Mouse (Mus musculus) E14TG2a.4 (cell line): Measurements from ENCODE around the gene Adh1.

Experiments used
- H3K27me3 ChIP-seq: 2 replicates; pipeline ENCODE4 v1.6.1; 2014; ENCODE audit warnings: low read length, control low read depth; ENCODE audit not compliant: insufficient read depth
- H3K36me3 ChIP-seq: 2 replicates; pipeline ENCODE4 v1.6.1; 2014; ENCODE audit warnings: low read length, control low read depth; ENCODE audit not compliant: insufficient read depth
- H3K4me1 ChIP-seq: replicated peaks from 2 replicates; pipeline ENCODE4 v1.6.1; 2014; ENCODE audit warnings: low read depth, low read length, control low read depth
- H3K4me3 ChIP-seq: replicated peaks from 2 replicates; pipeline ENCODE4 v1.5.1; 2014; ENCODE audit warnings: mild to moderate bottlenecking, low read length
- H3K9me3 ChIP-seq: 2 replicates; pipeline ENCODE4 v1.6.1; 2014; ENCODE audit warnings: low read length, control low read depth
- CTCF ChIP-seq: conservative IDR thresholded peaks from 2 replicates; pipeline ENCODE4 v1.5.1; 2014; ENCODE audit warnings: low read length
- NANOG ChIP-seq: IDR thresholded peaks from 2 replicates; pipeline ENCODE4 v1.6.1; 2014; ENCODE audit warnings: borderline replicate concordance, low read length, mixed read lengths
- POU5F1 ChIP-seq: IDR thresholded peaks from 2 replicates; pipeline ENCODE4 v1.6.1; 2014; ENCODE audit warnings: low read length, borderline replicate concordance

Gene Adh1

DNA sequence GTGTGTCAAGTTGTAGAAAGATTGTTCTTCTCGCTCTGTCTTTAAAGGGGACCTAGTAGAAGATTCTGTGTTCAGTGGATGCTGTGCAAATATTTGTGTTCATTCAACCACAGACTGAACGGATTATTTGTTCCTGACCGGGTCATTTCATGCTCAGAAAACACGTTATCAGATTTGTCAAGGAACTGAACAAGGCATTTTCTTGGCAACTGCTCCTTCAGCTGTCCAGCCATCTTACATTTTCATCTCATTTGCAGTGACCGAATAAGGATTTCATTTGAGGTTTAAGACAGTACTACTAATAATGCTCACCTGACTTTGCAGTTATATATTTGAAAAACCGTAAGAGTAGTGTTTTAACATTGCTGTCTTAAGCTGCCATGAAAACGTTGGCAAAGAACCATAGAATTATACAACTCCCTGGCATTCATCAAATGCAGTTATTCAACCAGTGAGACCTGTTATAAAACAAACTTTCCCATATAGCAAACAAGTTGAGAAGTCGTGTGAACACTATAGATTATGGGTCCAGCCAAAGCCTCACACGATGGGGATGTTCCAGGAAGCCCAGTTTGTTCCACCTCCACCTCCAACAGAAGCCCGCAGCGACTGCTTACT is 24.1 kb upstream of the Adh1 start:
- no peaks in the 10 kb centered on the region for H3K36me3 ChIP-seq
- no peak overlapping the region for H3K4me3 ChIP-seq
- H3K27me3 ChIP-seq, result no peaks in the 10 kb centered on the region
- no peak for TF ChIP-seq NANOG
- no peak for TF ChIP-seq CTCF
- TF ChIP-seq POU5F1, result no peak
- H3K9me3 ChIP-seq, result no peaks in the 10 kb centered on the region
- H3K4me1 ChIP-seq, result no peaks in the 10 kb centered on the region

DNA sequence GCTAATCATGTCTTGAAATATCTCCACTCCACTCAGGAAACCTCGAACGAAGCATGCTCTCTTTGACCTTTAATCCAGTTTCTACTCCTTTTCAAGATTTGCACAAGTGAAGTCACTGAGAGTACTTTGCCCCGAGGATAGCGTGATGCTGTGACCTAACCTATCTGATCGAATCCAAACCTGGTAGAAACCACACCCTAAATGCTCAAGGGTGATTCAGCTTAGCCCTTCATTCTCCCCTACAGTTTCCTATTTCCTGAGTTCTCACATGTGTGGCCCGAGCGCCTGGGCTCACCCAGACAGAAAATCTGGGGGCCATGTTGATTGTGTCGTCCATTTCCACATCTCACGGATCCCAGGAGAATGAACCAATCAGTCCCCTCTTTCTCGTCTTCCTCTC is 22.7 kb upstream of the Adh1 start:
- Histone ChIP-seq H3K9me3 (no peaks in the 10 kb centered on the region), H3K27me3 (no peaks in the 10 kb centered on the region), H3K4me1 (no peaks in the 10 kb centered on the region), H3K36me3 (no peaks in the 10 kb centered on the region), H3K4me3 (no peak overlapping the region)
- TF ChIP-seq POU5F1, result no peak
- TF ChIP-seq NANOG, result no peak
- TF ChIP-seq CTCF, result no peak

DNA sequence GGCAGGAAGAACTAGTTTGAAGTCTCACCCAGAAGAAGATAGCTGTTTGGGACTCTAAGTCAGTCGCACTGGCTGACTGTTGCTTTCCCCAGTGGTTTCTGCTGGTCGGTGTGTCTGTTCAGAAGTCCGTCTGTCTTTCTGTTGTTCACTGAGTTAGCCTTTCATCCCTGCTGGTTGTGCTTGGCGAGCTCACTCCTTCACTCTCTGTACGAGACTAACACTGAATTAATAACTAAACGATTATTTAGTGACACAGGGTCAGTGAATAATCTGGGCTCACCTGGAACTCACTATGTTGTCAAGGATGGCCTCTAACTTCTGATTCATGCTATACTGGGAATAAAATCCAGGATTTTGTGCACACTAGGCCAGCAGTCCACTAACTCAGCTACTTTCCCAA is 21.3 kb upstream of the Adh1 start:
- Histone ChIP-seq H3K9me3 (no peaks in the 10 kb centered on the region), H3K4me3 (no peak overlapping the region), H3K36me3 (no peaks in the 10 kb centered on the region), H3K4me1 (no peaks in the 10 kb centered on the region), H3K27me3 (no peaks in the 10 kb centered on the region)
- no peak for TF ChIP-seq NANOG

DNA sequence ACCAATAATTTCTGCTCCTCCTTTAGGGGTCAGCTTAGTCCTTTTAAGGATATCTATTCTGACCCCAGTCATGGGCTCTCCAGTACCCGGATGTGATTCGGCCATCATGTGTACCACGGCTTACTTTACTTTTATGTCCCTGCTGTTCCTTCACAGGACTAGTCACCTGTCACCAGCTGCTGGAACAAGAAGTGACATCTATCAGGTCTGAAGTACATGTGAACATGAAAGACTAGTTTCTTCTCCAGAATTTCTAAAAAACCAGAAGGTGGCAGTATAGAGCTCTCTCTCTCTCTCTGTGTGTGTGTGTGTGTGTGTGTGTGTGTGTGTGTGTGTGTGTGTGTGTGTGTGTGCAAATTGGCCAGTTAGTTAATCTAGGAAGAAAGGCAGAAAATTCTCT is 20.4 kb upstream of the Adh1 start:
- no peaks in the 10 kb centered on the region for H3K27me3 ChIP-seq
- H3K36me3 ChIP-seq, result no peaks in the 10 kb centered on the region
- TF ChIP-seq NANOG (no peak), POU5F1 (no peak), CTCF (no peak)
- H3K9me3 ChIP-seq, result no peaks in the 10 kb centered on the region
- H3K4me3 ChIP-seq, result no peak overlapping the region
- H3K4me1 ChIP-seq, result no peaks in the 10 kb centered on the region

DNA sequence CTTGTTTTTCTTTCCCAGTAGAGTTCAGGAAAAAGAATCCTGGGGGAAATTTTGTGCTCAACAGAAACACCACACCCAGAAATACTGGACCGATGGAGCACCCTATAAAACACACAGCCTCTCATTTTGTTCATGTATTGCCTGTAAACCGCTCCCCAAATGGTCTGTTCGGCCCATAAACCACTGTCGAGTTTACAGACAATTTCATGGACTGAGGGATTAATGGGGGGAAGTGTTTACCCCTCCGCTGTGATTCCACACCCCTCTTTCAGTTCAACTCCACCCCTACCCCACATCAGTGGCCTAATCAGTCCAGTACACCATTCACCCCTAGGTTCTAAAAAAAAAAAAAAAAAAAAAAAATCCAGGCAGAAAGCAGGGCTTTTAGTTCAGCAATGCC is 19.8 kb upstream of the Adh1 start:
- Histone ChIP-seq H3K36me3 (no peaks in the 10 kb centered on the region), H3K9me3 (no peaks in the 10 kb centered on the region), H3K27me3 (no peaks in the 10 kb centered on the region), H3K4me1 (no peaks in the 10 kb centered on the region), H3K4me3 (no peak overlapping the region)
- TF ChIP-seq CTCF (no peak), NANOG (no peak), POU5F1 (no peak)

DNA sequence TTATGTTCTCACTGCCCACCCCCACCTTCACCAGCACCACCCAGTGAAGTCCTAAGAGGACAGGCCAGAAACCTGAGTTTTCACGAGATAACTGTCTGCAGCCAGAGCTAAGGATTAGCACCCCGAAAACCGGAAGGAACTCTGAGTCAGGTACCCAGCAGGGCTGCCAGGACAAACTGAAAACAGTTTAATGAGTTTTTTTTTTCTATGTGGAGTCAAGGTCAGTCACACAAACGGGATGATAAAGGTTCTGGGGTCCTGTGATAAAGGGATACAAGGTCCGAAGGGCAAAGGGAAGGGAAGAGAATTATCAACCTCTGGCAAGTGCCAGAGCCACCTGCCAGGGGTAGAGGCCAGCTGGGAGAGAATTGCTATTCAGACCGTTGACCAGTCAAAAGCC is 19.4 kb upstream of the Adh1 start:
- H3K27me3 ChIP-seq, result no peaks in the 10 kb centered on the region
- H3K4me3 ChIP-seq, result no peak overlapping the region
- no peaks in the 10 kb centered on the region for H3K4me1 ChIP-seq
- no peaks in the 10 kb centered on the region for H3K36me3 ChIP-seq
- no peaks in the 10 kb centered on the region for H3K9me3 ChIP-seq
- TF ChIP-seq CTCF (no peak), POU5F1 (no peak), NANOG (no peak)

DNA sequence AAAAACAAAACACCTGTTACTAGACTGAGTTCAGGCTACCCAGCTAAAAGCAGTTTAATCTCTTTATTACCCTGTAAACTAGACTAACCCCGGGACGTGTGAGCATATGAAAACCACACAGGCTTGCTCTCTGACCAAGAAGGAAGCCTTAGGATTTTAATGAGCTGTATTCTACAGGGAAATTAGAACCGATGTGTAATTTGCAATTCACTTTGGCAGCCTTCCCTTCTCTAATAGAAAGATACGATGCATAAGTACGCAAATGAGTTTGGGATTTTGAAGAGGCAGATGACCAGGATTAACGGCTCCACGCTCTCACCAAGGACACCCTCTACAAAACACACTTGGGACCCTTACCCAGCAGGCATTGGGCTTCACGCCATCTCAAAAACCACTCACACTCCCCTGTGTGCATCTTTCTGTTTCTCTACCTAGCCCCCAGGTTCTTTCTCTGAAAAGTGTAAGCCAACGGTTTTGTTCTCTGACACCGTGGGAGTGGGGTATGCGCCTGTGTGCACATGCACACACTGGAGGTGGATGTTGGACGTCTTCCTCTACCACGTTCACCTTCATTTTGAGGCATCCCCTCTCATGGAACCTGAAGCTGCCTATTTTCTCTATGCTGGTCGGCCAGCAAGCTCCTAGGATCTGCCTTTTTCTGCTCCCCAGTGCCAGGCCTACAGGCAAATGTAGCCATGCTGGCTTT is 18.6 kb upstream of the Adh1 start:
- no peak for TF ChIP-seq POU5F1
- TF ChIP-seq CTCF, result no peak
- no peak for TF ChIP-seq NANOG
- no peaks in the 10 kb centered on the region for H3K27me3 ChIP-seq
- H3K9me3 ChIP-seq, result no peaks in the 10 kb centered on the region
- no peak overlapping the region for H3K4me3 ChIP-seq
- no peaks in the 10 kb centered on the region for H3K4me1 ChIP-seq
- no peaks in the 10 kb centered on the region for H3K36me3 ChIP-seq

DNA sequence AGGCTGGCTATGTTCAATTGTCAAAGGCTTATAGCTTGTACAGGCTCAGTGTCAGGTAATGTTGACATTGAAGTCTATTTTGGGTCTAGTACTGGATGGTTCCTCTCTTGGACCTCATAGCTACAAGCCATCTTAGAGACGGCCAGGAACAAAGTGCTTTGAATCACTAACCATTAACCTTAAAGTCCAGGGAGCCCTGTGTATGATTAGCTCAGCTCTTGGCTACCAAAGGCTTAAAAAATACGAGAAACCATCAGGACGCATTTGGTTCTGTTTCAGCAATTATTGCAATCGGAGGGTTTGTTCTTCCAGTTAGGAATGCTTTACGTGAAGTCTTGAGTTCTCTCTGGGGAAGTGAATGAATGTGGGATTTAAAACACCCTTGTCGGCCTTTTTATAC is 17.9 kb upstream of the Adh1 start:
- TF ChIP-seq NANOG (no peak), CTCF (no peak), POU5F1 (no peak)
- no peaks in the 10 kb centered on the region for H3K36me3 ChIP-seq
- H3K4me3 ChIP-seq, result no peak overlapping the region
- H3K4me1 ChIP-seq, result no peaks in the 10 kb centered on the region
- no peaks in the 10 kb centered on the region for H3K27me3 ChIP-seq
- H3K9me3 ChIP-seq, result no peaks in the 10 kb centered on the region

DNA sequence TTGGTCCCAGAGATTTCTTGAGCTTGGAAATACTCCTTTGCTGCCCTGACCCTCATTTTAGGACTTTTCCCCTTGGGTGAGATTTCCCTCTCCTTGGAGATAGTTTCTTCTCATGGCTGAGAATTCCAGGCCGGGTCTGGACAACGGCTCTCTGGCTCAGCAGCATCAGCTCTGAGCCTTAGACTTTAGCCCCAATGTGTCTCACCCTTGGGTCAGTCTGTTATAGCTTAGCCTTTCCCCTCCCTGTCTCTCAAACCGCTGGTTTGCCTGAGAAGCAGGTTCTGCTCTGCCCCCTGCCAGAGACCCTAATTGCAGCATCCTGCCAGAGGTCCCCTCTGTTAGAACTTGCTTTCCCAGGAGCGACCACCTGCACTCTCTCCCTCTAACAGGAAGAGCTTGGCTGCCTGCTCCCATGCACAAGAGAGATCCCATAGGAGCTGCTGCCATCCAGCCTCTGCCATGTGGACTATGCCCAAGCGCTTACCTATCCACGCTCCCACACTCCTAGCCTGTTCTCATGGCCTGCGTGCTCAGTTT is 16.4 kb upstream of the Adh1 start:
- TF ChIP-seq CTCF, result no peak
- no peak for TF ChIP-seq POU5F1
- no peak for TF ChIP-seq NANOG
- H3K4me3 ChIP-seq, result no peak overlapping the region
- H3K4me1 ChIP-seq, result no peaks in the 10 kb centered on the region
- no peaks in the 10 kb centered on the region for H3K36me3 ChIP-seq
- H3K9me3 ChIP-seq, result no peaks in the 10 kb centered on the region
- H3K27me3 ChIP-seq, result no peaks in the 10 kb centered on the region
